Mouse (Mus musculus) stomach, postnatal 0 days (tissue): ENCODE data around the gene Wsb1. TPM values are rescaled to one million over a fixed set of nuclear protein-coding genes. Genes with fewer than 3 reads are reported as not detected.
A peak's percentile ranks its signal among the peaks of the same experiment; 100 is the strongest.
"Not testable (repeated sequence)": the region's sequence is repeated elsewhere in the genome, so short reads cannot be mapped to it uniquely, and the experiment has no call there.

Experiments
- ATAC-seq: fragments of 200-750 bp; cut with Nextera tagmentation; 2 replicates; pipeline ENCODE4 v1.8.0; 2017; ENCODE audit not compliant: low FRiP score, low TSS enrichment
- DNase-seq: peaks from one replicate; pipeline ENCODE4 v3.0.0-alpha.2; 2016; ENCODE audit warnings: low spot score
- H3K27ac ChIP-seq: fragments of 300-500 bp; sonication (generic); replicated peaks from 2 replicates; pipeline ENCODE4 v1.5.1; 2014; ENCODE audit warnings: mild to moderate bottlenecking, control low read depth
- H3K27me3 ChIP-seq: fragments of 300-500 bp; sonication (generic); 2 replicates; pipeline ENCODE4 v1.6.1; 2014; ENCODE audit warnings: low read length; ENCODE audit not compliant: control insufficient read depth, insufficient read depth
- H3K36me3 ChIP-seq: fragments of 300-500 bp; sonication (generic); 2 replicates; pipeline ENCODE4 v1.6.1; 2014; ENCODE audit warnings: low read length, mixed read lengths; ENCODE audit not compliant: control insufficient read depth, insufficient read depth
- H3K4me1 ChIP-seq: fragments of 300-500 bp; sonication (generic); replicated peaks from 2 replicates; pipeline ENCODE4 v1.6.1; 2014; ENCODE audit warnings: antibody characterized with exemption; ENCODE audit not compliant: control insufficient read depth, insufficient read depth
- H3K4me2 ChIP-seq: fragments of 300-500 bp; sonication (generic); replicated peaks from 2 replicates; pipeline ENCODE4 v1.6.1; 2014; ENCODE audit warnings: low read depth, mild to moderate bottlenecking, control low read depth, moderate library complexity
- H3K4me3 ChIP-seq: fragments of 300-500 bp; sonication (generic); 2 replicates; pipeline ENCODE4 v1.5.1; 2014; ENCODE audit warnings: low read depth, low read length, control low read depth
- H3K9ac ChIP-seq: fragments of 300-500 bp; sonication (generic); 2 replicates; pipeline ENCODE4 v1.6.1; 2014; ENCODE audit warnings: mild to moderate bottlenecking, low read length, control low read depth, mixed read lengths
- H3K9me3 ChIP-seq: fragments of 300-500 bp; sonication (generic); 2 replicates; pipeline ENCODE4 v1.6.1; 2016; ENCODE audit warnings: low read length; ENCODE audit not compliant: control insufficient read depth
- CTCF ChIP-seq: IDR thresholded peaks from 2 replicates; pipeline ENCODE4 v1.5.1; 2016; ENCODE audit warnings: antibody characterized with exemption, low read depth, mild to moderate bottlenecking, moderate library complexity
- EP300 ChIP-seq: optimal IDR thresholded peaks from 2 replicates; pipeline ENCODE3; 2016; ENCODE audit warnings: antibody characterized with exemption
- WGBS: fragments of 180-500 bp; shearing (Covaris S2); extraction: QIAGEN DNeasy Blood & Tissue Kit; methylation state at CpG from one replicate; pipeline ENCODE4 v1.1.7; 2014; 5-methylcytosine and 5-hydroxymethylcytosine counted together
- polyA plus RNA-seq: library from polyadenylated mRNA; unstranded; fragments of >200 nt; fragmentation: Nextera tagmentation; extraction: Ambion mirVana; gene quantifications from 2 replicates; pipeline ENCODE4 v1.2.1, GENCODE M21; 2015

The Wsb1 gene
- polyA plus RNA-seq, 1 experiment from 2014 or later: 53.6 TPM

DNA sequence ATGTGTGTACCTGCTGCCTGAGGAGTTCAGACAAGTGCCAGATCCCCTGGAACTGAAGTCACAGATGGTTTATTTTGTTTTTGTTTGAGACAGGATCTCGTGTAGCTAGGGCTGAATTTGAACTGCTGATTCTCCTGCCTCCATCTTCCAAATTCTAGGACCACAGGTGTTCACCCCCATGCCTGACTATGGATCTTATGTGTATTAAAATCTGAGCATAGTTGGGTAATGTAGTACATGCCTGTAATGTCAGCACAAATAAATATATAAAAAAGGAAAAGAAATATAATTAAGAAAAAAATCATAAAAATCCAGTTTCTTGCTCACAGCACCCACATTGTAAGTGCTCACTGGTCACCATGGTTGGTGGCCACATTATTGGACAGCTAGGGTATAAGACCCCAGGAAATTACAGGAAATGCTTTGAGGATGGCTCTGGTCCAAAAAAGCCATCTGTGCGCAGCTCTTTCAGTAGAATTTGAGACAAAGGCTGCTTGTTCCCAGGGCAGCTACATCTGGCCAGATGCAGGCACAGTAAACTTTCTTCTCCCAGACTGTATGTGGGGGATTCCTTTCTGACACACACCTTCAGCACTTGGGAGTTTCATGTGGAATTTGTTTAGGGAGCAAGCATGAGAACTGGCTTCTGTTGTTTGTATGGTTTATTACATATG, 25.4 kb upstream of the Wsb1 start:
- H3K4me3 ChIP-seq: no peak overlapping the region
- H3K4me1 ChIP-seq: no peaks in the 10 kb centered on the region
- TF ChIP-seq CTCF (no peak), EP300 (no peak)
- 28% methylated on average over 2 of the region's 2 CpGs for WGBS
- DNase-seq: no peak
- H3K9me3 ChIP-seq: no peaks in the 10 kb centered on the region
- H3K36me3 ChIP-seq: no peaks in the 10 kb centered on the region
- H3K27ac ChIP-seq: no peak overlapping the region
- H3K4me2 ChIP-seq: no peak overlapping the region
- no peaks in the 10 kb centered on the region for H3K27me3 ChIP-seq
- H3K9ac ChIP-seq: no peak overlapping the region
- ATAC-seq: no peak

DNA sequence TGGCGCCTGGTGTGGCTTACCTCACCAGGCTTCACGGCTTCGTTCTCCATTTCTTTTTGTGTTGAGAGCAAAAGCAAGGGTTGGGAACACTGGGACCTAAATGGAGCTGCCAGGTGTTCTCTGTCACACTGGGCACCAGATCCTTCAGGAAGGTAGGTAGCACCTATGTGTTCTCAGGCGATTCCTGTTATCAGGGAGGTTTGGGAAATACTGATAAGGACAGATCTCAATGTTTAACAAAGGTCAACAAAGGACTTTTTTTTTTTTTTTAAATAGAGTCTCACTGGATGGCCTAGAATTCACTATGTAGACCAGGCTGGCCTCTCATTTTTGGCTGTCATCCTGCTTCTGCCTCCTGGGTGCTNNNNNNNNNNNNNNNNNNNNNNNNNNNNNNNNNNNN, 19.3 kb upstream of the Wsb1 start:
- Histone ChIP-seq H3K27ac (no peak overlapping the region), H3K27me3 (no peaks in the 10 kb centered on the region), H3K9ac (no peak overlapping the region), H3K9me3 (no peaks in the 10 kb centered on the region), H3K36me3 (no peaks in the 10 kb centered on the region), H3K4me2 (no peak overlapping the region), H3K4me3 (no peak overlapping the region), H3K4me1 (no peaks in the 10 kb centered on the region)
- TF ChIP-seq CTCF: no peak
- TF ChIP-seq EP300: no peak
- 52% methylated on average over 4 of the region's 4 CpGs for WGBS
- no peak for DNase-seq
- peak; percentile 31; the same call in 1 of the 2 replicates for ATAC-seq

GRCm38 (mm10) chr11:79273039-79273438, 18.6 kb upstream of the Wsb1 start:
- Histone ChIP-seq H3K27ac (no peak overlapping the region), H3K4me2 (no peak overlapping the region), H3K36me3 (no peaks in the 10 kb centered on the region), H3K9ac (no peak overlapping the region), H3K27me3 (no peaks in the 10 kb centered on the region), H3K9me3 (no peaks in the 10 kb centered on the region), H3K4me3 (no peak overlapping the region), H3K4me1 (no peaks in the 10 kb centered on the region)
- DNase-seq (peak; percentile 64), ATAC-seq (peak; percentile 81)
- 54% methylated on average over 4 of the region's 4 CpGs for WGBS
- TF ChIP-seq CTCF (no peak), EP300 (no peak)

- no peaks in the 10 kb centered on the region for H3K27me3 ChIP-seq
- no peaks in the 10 kb centered on the region for H3K36me3 ChIP-seq
- no peaks in the 10 kb centered on the region for H3K4me1 ChIP-seq
- no peak for TF ChIP-seq EP300
- no peak for TF ChIP-seq CTCF
- no peak for DNase-seq
- H3K9ac ChIP-seq: no peak overlapping the region
- 12% methylated on average over 1 of the region's 1 CpGs for WGBS
- no peak overlapping the region for H3K4me3 ChIP-seq
- no peaks in the 10 kb centered on the region for H3K9me3 ChIP-seq
- peak; percentile 80; the same call in 1 of the 2 replicates for ATAC-seq
- no peak overlapping the region for H3K4me2 ChIP-seq
- H3K27ac ChIP-seq: peak overlapping the region; percentile 30; the same call in 1 of the 2 replicates
Measured at GRCm38 (mm10) chr11:79267171-79267570, 12.7 kb upstream of the Wsb1 start.

- Histone ChIP-seq H3K4me3 (no peak overlapping the region), H3K4me2 (no peak overlapping the region), H3K36me3 (no peaks in the 10 kb centered on the region), H3K9me3 (no peaks in the 10 kb centered on the region), H3K27me3 (no peaks in the 10 kb centered on the region), H3K4me1 (no peaks in the 10 kb centered on the region), H3K27ac (no peak overlapping the region), H3K9ac (no peak overlapping the region)
- DNase-seq (no peak), ATAC-seq (no peak)
- TF ChIP-seq EP300 (no peak), CTCF (no peak)
- WGBS: 35% methylated on average over 3 of the region's 3 CpGs
Measured at GRCm38 (mm10) chr11:79264376-79264775, 9.9 kb upstream of the Wsb1 start.

DNA sequence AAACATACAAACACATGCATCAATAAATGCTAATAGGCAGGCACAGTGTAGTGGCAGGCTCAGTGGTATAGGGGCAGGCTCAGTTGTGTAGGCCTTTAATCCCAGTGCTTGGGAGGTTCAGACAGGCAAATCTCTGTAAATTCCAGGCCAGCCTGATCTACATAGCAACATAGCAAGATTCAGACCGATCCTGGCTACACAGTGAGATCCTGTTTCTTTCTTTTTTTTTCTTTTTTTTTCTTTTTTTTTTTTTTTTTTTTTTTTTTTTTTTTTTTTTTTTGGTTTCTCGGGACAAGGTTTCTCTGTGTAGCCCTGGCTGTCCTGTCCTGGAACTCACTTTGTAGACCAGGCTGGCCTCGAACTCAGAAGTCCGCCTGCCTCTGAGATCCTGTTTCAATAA, 5.7 kb upstream of the Wsb1 start:
- not testable (repeated sequence) for H3K9ac ChIP-seq, H3K27ac ChIP-seq, H3K27me3 ChIP-seq, ATAC-seq, H3K36me3 ChIP-seq, DNase-seq, H3K4me3 ChIP-seq, H3K9me3 ChIP-seq, H3K4me1 ChIP-seq, H3K4me2 ChIP-seq
- 86% methylated on average over 4 of the region's 4 CpGs for WGBS
